Mouse (Mus musculus): ENCODE results near the gene Cwh43. TPM values are rescaled to one million over a fixed set of nuclear protein-coding genes. Genes with fewer than 3 reads are reported as not detected.
A peak's percentile ranks its signal among the peaks of the same experiment; 100 is the strongest.
"Not testable (repeated sequence)": the region's sequence is repeated elsewhere in the genome, so short reads cannot be mapped to it uniquely, and the experiment has no call there.

Gene Cwh43
- polyA plus RNA-seq, 1 experiment from 2014 or later, result not detected

GRCm38 (mm10) chr5:73454502-73455306, 48.8 kb downstream of the Cwh43 start:
- no peak for DNase-seq (ENCODE audit: low spot score)
- H3K4me3 ChIP-seq, result no peak overlapping the region
- H3K36me3 ChIP-seq, result no peaks in the 10 kb centered on the region

GRCm38 (mm10) chr5:73455307-73455687, 49.4 kb downstream of the Cwh43 start:
- no peak overlapping the region for H3K4me3 ChIP-seq
- H3K36me3 ChIP-seq, result no peaks in the 10 kb centered on the region
- no peaks in the 10 kb centered on the region for H3K27me3 ChIP-seq (ENCODE audit: insufficient read depth, poor library complexity, severe bottlenecking)
- H3K4me1 ChIP-seq (replicated peaks), result no peaks in the 10 kb centered on the region
- no peaks in the 10 kb centered on the region for H3K9me3 ChIP-seq
- no peak for DNase-seq (ENCODE audit: low spot score)
- H3K27ac ChIP-seq, result no peak overlapping the region
- 89% methylated on average over 5 of the region's 5 CpGs for WGBS

More at GRCm38 (mm10) chr5:73454502-73455306, 48.8 kb downstream of the Cwh43 start:
- no peaks in the 10 kb centered on the region for H3K4me1 ChIP-seq (replicated peaks)
- no peaks in the 10 kb centered on the region for H3K27me3 ChIP-seq (ENCODE audit: insufficient read depth, poor library complexity, severe bottlenecking)
- H3K9me3 ChIP-seq, result no peaks in the 10 kb centered on the region
- no peak overlapping the region for H3K27ac ChIP-seq
- 87% methylated on average over 2 of the region's 2 CpGs for WGBS

GRCm38 (mm10) chr5:73468462-73469433, 62.9 kb downstream of the Cwh43 start:
- Histone ChIP-seq H3K9me3 (no peaks in the 10 kb centered on the region), H3K4me1 (replicated peaks) (no peaks in the 10 kb centered on the region), H3K27ac (no peak overlapping the region), H3K27me3 (ENCODE audit: insufficient read depth, poor library complexity, severe bottlenecking) (no peaks in the 10 kb centered on the region), H3K4me3 (no peak overlapping the region), H3K36me3 (no peaks in the 10 kb centered on the region)
- no peak for DNase-seq (ENCODE audit: low spot score)
- WGBS, result 86% methylated on average over 16 of the region's 16 CpGs

- 90% methylated on average over 20 of the region's 20 CpGs for WGBS
- Histone ChIP-seq H3K27me3 (ENCODE audit: insufficient read depth, poor library complexity, severe bottlenecking) (no peaks in the 10 kb centered on the region), H3K27ac (no peak overlapping the region)
Measured at GRCm38 (mm10) chr5:73474412-73475405, 68.8 kb downstream of the Cwh43 start.

GRCm38 (mm10) chr5:73480700-73481099, 74.8 kb downstream of the Cwh43 start, which contains the start of gene Dcun1d4:
TSS of gene Dcun1d4 (plus strand) at chr5:73481000.
- Histone ChIP-seq H3K27ac (no peak within 1 kb of the TSS), H3K4me1 (replicated peaks) (peaks cover 7% of the 10 kb centered on the region), H3K9me3 (no peaks in the 10 kb centered on the region), H3K4me3 (no peak within 1 kb of the TSS), H3K36me3 (no peaks in the 10 kb centered on the region), H3K27me3 (ENCODE audit: insufficient read depth, poor library complexity, severe bottlenecking) (no peaks in the 10 kb centered on the region)
- DNase-seq (ENCODE audit: low spot score), result no peak
- WGBS, result 80% methylated on average over 7 of the region's 7 CpGs

More at GRCm38 (mm10) chr5:73474412-73475405, 68.8 kb downstream of the Cwh43 start:
- H3K36me3 ChIP-seq, result no peaks in the 10 kb centered on the region
- H3K4me1 ChIP-seq (replicated peaks), result no peaks in the 10 kb centered on the region
- H3K9me3 ChIP-seq, result no peaks in the 10 kb centered on the region
- H3K4me3 ChIP-seq, result no peak overlapping the region
- DNase-seq (ENCODE audit: low spot score), result no peak

- 93% methylated on average over 7 of the region's 7 CpGs for WGBS
Measured at GRCm38 (mm10) chr5:73481401-73481800, 75.5 kb downstream of the Cwh43 start.

GRCm38 (mm10) chr5:73482381-73482780, 76.5 kb downstream of the Cwh43 start:
- peaks cover 12% of the 10 kb centered on the region for H3K4me1 ChIP-seq (replicated peaks)
- not testable (repeated sequence) for H3K9me3 ChIP-seq; H3K27me3 ChIP-seq (ENCODE audit: insufficient read depth, poor library complexity, severe bottlenecking); H3K27ac ChIP-seq; H3K4me3 ChIP-seq; DNase-seq (ENCODE audit: low spot score); H3K36me3 ChIP-seq
- 88% methylated on average over 1 of the region's 1 CpGs for WGBS

More at GRCm38 (mm10) chr5:73481401-73481800, 75.5 kb downstream of the Cwh43 start:
- H3K9me3 ChIP-seq, result no peaks in the 10 kb centered on the region
- no peak overlapping the region for H3K4me3 ChIP-seq
- DNase-seq (ENCODE audit: low spot score), result no peak
- H3K4me1 ChIP-seq (replicated peaks), result peaks cover 10% of the 10 kb centered on the region
- H3K36me3 ChIP-seq, result no peaks in the 10 kb centered on the region
- no peaks in the 10 kb centered on the region for H3K27me3 ChIP-seq (ENCODE audit: insufficient read depth, poor library complexity, severe bottlenecking)
- H3K27ac ChIP-seq, result no peak overlapping the region

- peak; percentile 5 for DNase-seq (ENCODE audit: low spot score)
- H3K9me3 ChIP-seq, result no peaks in the 10 kb centered on the region
- peaks cover 12% of the 10 kb centered on the region for H3K4me1 ChIP-seq (replicated peaks)
- H3K36me3 ChIP-seq, result no peaks in the 10 kb centered on the region
- H3K27me3 ChIP-seq (ENCODE audit: insufficient read depth, poor library complexity, severe bottlenecking), result no peaks in the 10 kb centered on the region
- no peak overlapping the region for H3K4me3 ChIP-seq
- no peak overlapping the region for H3K27ac ChIP-seq
- WGBS, result 52% methylated on average over 5 of the region's 5 CpGs
Measured at GRCm38 (mm10) chr5:73484016-73484615, 78.2 kb downstream of the Cwh43 start.

- H3K4me3 ChIP-seq, result no peak overlapping the region
- 56% methylated on average over 4 of the region's 4 CpGs for WGBS
- peaks cover 19% of the 10 kb centered on the region for H3K4me1 ChIP-seq (replicated peaks)
- H3K27me3 ChIP-seq (ENCODE audit: insufficient read depth, poor library complexity, severe bottlenecking), result no peaks in the 10 kb centered on the region
- H3K27ac ChIP-seq, result no peak overlapping the region
- H3K36me3 ChIP-seq, result no peaks in the 10 kb centered on the region
- DNase-seq (ENCODE audit: low spot score), result no peak
- no peaks in the 10 kb centered on the region for H3K9me3 ChIP-seq
Measured at GRCm38 (mm10) chr5:73486451-73486850, 80.6 kb downstream of the Cwh43 start.

GRCm38 (mm10) chr5:73489915-73490314, 84.0 kb downstream of the Cwh43 start:
- no peaks in the 10 kb centered on the region for H3K9me3 ChIP-seq
- peak overlapping the region; percentile 97 for H3K4me3 ChIP-seq
- no peaks in the 10 kb centered on the region for H3K27me3 ChIP-seq (ENCODE audit: insufficient read depth, poor library complexity, severe bottlenecking)
- peak overlapping the region; percentile 95 for H3K27ac ChIP-seq
- WGBS, result 7% methylated on average over 14 of the region's 14 CpGs
- no peaks in the 10 kb centered on the region for H3K36me3 ChIP-seq
- H3K4me1 ChIP-seq (replicated peaks), result peaks cover 25% of the 10 kb centered on the region
- peak; percentile 52 for DNase-seq (ENCODE audit: low spot score)

- H3K27me3 ChIP-seq (ENCODE audit: insufficient read depth, poor library complexity, severe bottlenecking), result no peaks in the 10 kb centered on the region
- WGBS, result under 1% methylated on average over 37 of the region's 37 CpGs
Measured at GRCm38 (mm10) chr5:73490596-73491073, 84.8 kb downstream of the Cwh43 start.

More at GRCm38 (mm10) chr5:73490596-73491073, 84.8 kb downstream of the Cwh43 start:
- Histone ChIP-seq H3K4me3 (peak overlapping the region; percentile 97), H3K4me1 (replicated peaks) (peaks cover 25% of the 10 kb centered on the region), H3K9me3 (no peaks in the 10 kb centered on the region), H3K36me3 (no peaks in the 10 kb centered on the region), H3K27ac (peak overlapping the region; percentile 95)
- DNase-seq (ENCODE audit: low spot score), result peak; percentile 100

All from hindbrain, embryonic 10.5 days (tissue).